Mouse (Mus musculus) layer of hippocampus, adult 2 months (tissue): ENCODE results near the gene Mrps6. TPM values are rescaled to one million over a fixed set of nuclear protein-coding genes. Genes with fewer than 3 reads are reported as not detected.

Source experiments
- DNase-seq, 2 experiments: peaks; one replicate each; pipeline ENCODE4 v3.0.0; 2022; ENCODE audit warnings: low spot score in 2 of 2
- H3K27ac ChIP-seq: fragments of 200-600 bp; 2 replicates; pipeline ENCODE4 v1.8.1; 2022
- H3K4me3 ChIP-seq: fragments of 200-600 bp; 2 replicates; pipeline ENCODE4 v1.8.1; 2022; ENCODE audit warnings: mild to moderate bottlenecking
- CTCF ChIP-seq: fragments of 200-600 bp; conservative IDR thresholded peaks from 2 replicates; pipeline ENCODE4 v1.8.1; 2022; ENCODE audit warnings: antibody characterized with exemption, mild to moderate bottlenecking, moderate library complexity
- total RNA-seq, 2 experiments: library from RNA; stranded (reverse); gene quantifications; 2 replicates each; pipeline ENCODE4 v1.2.3; 2021

The Mrps6 gene
- total RNA-seq, 2 experiments from 2014 or later: 46.8 to 49.1 TPM

DNA sequence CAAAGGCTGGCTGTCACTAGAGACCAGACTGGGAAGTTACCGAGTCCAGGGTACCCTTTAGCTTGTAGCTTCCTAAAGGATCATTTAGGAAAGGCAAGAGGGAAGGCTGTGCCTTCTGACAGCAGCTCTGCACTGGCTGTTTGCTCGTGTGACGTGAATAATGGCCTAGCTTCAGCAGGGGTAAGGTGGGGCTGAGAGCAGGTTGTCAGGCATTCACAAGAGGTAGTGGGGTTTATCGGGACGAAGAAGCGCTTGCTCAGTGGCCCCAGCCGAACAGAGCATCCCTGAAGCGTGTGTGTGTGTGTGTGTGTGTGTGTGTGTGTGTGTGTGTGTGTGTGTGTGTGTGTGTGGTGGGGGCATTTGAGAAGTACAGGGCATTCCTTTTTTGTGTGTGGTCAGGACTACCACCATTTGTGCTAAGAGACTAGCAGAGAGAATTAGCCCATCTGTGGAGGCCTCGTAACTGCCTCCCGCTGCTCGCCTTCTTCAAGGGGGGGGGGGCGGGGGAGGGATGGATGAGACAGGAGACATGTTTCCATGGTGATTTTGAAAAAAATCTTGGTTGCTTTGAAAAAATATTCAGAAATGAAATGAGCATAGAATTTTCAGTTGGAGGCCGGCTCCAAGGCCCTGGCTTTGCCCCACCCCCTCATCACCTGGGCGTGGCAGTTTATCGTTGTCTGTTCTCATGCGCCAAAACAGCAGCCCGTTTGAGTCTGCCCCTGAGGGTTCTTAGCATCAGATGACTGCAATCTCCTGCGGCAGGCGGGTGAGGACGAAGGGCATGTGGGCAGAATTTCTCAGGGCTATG, 57.7 kb downstream of the Mrps6 start:
- peak overlapping the region; percentile 87 for H3K27ac ChIP-seq
- TF ChIP-seq CTCF: no peak
- peak overlapping the region; percentile 17; the same call in 1 of the 2 replicates for H3K4me3 ChIP-seq
- peak; percentile 62 to 63 for DNase-seq

DNA sequence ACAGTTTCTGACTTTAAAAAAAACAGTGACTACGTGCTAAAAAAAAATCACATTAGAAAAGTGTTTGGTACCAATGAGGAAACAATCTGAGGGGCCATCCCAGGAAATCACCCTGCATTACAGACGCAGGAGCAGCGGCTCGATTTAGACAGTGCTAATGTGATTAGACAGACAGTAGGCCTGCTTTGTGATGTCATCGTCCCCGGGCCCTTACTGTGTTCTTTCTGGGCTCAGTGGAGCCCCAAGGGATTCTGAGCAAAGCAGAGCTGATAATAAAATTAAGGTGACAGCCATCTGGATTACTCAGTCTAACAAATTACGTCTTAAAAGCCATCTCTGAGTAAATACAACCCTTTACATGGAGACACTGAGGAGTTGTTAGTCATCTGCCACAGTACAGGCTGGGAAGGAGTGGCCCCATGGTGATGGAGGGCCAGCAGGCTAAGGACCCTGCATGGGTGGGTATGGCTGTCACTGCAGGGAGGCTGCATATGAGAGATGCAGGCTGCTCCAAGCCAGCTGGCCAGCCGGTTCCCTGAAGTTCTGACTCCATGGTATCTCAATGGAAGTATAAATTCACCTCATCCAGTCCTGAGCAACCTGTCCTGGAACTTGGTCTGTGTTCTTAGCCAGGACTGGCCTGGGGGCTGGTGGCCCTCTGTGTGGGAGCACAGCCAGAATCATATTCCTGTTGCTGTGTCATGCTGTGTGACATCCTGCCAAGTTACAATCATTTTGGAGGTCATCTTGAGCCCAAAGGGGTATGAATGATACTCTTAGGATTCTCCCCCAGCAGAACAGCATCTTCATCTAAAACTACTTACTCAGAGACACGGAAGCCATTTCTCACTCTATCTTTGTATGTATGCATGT, 59.5 kb downstream of the Mrps6 start:
- Histone ChIP-seq H3K27ac (peak overlapping the region; percentile 87; the same call in 1 of the 2 replicates), H3K4me3 (no peak overlapping the region)
- TF ChIP-seq CTCF: no peak
- no peak for DNase-seq

DNA sequence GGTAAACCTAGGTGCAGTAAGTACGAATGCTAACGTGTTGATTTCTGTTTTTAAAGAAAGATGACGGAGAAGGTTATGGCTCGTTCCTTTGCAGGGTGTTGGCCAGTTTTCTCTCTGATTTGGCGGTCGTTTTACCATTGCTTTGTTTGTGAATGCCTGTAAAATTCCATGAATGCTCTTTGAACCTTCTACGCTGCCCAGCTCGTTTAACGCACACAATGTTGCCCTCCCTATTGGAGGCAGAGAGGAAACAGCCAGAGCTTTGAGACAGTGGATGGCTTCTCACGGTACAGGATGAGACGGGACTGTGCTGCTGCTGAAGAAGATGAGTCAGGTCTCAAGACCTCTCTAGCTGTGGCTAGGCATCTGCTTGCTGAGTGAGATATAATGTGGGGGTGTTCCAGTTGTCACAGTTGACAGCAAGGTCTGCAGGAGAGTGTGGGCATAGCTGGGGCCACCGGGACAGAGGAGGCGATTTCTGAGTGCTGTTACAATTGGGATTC, 61.0 kb downstream of the Mrps6 start:
- no peak for TF ChIP-seq CTCF
- H3K4me3 ChIP-seq: no peak overlapping the region
- no peak overlapping the region for H3K27ac ChIP-seq
- DNase-seq: no peak

DNA sequence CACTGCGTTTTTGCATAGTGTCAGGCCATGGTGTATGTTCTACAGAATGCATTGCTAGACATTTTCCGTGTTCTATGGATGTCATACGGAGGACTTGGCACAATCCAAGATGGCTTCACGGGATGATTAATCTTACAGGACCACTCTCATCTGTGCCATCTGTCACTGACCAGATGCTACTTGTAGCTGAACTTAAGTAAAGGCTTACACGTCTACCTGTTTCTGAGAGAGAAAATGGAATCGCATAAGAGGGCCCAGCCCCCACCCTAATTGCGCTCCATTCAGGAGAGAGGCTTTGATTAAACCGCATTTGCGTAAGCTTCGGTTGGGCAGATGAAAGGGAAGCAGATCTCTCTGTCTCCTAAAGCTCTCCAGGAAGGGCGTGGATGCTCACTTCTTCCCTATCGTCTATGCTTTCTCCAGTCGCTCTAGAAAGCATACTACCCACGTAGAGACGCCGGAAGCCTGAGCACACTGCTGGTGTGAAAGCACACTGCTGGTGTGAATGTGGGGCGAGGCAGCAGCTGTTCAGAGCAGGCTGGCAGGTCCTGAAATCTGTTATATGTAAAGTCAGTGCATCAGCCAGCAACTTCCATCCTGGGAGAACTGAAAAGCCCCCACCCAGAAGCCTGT, 62.9 kb downstream of the Mrps6 start:
- DNase-seq: no peak
- TF ChIP-seq CTCF: no peak

DNA sequence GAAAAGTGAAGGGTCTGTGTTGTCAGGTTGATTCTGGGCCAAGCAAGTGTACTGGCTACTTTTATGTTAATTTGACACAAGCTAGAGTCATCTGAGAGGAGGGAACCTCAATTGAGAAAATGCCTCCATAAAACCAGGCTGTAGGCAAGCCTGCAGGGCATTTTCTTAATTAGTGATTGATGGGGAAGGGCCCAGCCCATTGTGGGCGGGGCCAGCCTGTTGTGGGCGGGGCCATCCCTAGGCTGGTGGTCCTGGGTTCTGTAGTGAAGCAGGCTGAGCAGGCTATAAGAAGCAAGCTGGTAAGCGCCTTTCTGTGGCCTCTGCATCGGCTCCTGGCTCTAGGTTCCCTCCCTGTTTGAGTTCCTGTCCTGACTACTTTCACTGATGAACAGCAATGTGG, 69.2 kb downstream of the Mrps6 start:
- no peak for TF ChIP-seq CTCF
- Histone ChIP-seq H3K4me3 (no peak overlapping the region), H3K27ac (no peak overlapping the region)
- no peak for DNase-seq

More for the DNA sequence above, 62.9 kb downstream of the Mrps6 start:
- H3K4me3 ChIP-seq: no peak overlapping the region
- H3K27ac ChIP-seq: no peak overlapping the region

DNA sequence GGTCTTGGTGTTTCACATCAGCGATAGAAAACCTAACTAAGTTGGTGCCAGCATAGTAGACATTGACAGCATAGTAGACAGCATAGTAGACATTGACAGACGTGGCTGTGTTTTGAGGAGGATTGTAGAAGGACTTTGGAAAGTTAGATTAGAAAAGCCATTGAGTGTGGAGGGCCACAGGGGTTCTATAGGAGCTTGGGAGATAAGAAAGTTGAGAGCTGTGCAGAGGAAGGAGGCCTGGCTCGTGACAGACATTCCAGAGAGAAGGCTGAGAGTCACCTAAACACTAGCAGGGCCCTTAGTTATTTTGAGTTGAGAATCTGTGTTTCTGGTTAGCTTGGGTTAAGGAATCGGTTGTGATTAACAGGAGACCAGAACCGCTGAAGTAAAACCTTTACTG, 69.6 kb downstream of the Mrps6 start:
- no peak overlapping the region for H3K27ac ChIP-seq
- no peak for TF ChIP-seq CTCF
- DNase-seq: no peak
- H3K4me3 ChIP-seq: no peak overlapping the region

DNA sequence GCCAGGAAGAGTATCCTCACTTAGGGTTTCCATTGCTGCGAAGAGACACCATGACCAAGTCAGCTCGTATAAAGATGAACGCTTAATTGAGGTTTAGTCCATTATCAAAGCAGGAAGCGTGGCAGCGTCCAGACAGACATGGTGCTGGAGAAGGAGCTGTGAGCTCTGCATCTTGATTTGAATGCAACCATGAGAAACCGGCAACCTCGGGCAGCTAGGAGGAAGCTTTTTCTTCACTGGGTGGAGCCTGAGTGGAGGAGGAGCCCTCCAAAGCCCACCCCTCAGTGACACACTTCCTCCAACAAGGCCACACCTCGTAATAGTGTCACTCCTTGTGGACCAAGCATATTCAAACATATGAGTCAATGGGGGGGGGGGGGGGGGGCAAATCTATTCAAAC, 71.8 kb downstream of the Mrps6 start:
- DNase-seq: no peak
- H3K4me3 ChIP-seq: no peak overlapping the region
- H3K27ac ChIP-seq: no peak overlapping the region
- no peak for TF ChIP-seq CTCF

DNA sequence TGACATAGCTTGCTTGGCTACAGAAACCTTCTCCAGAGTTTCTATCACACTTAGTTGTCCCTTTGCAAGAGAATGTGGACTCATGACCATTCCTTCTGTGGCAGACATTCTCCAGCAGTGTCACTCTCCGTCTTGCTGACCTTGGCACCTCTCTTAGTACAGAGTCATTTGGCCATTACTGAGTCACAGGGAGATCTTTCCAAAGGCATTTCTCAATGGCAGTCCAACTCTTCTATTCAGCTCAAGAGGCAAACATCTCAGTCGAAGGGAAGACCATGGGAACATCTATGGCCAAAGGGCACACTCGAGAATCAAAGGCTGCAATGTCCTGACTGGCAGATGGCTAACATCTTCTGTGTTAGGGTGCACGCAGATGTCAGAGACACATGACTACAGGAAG, 74.4 kb downstream of the Mrps6 start:
- TF ChIP-seq CTCF: no peak
- no peak overlapping the region for H3K4me3 ChIP-seq
- DNase-seq: no peak
- H3K27ac ChIP-seq: no peak overlapping the region

DNA sequence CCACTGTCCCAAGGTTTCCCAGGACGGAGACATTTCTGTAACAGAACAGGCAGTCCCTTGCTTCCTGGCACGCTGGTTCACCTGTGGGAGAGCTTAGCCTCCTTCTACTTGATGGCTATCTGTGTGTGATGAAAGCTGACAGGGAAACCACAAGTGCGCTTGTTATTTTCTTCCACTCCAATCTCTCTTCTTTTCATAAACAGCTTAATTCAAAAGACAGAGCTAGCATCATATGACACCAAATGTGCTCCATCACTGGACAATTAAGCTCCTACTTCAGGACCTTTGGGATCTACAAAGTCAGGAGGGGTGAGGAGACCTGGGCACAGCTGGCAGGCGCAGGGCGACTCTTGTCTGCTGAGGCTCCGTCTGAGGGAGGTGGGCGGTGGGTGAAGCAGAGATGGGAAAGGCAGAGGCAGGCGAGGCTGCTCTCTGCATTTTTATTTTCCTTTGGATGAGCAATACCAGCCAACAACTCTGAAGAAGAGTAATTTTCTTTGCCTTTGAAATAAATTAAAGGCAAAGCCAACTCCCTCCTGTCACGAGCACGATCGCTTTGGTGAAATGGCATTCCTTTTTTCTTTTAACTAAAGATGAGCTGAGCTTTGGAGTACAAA, 76.2 kb downstream of the Mrps6 start:
- TF ChIP-seq CTCF: no peak
- Histone ChIP-seq H3K27ac (no peak overlapping the region), H3K4me3 (no peak overlapping the region)
- DNase-seq: no peak

DNA sequence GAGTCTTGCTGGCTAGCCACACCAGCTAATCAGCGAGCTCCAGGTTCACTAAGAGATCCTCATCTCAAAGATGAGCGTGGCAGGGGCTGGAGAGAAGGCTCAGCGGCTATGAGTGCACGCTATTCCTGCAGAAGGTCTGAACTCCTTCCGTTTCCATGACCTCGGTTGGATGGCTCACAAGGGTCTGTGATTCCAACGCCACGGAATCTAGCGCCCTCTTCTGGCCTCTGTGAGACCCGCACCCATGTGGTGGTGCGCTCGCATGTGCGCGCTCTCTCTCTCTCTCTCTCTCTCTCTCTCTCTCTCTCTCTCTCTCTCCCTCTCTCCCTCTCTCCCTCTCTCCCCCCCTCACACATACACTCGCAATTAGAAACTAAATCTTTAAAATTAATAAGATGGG, 78.2 kb downstream of the Mrps6 start:
- no peak overlapping the region for H3K4me3 ChIP-seq
- DNase-seq: no peak
- no peak for TF ChIP-seq CTCF
- no peak overlapping the region for H3K27ac ChIP-seq

DNA sequence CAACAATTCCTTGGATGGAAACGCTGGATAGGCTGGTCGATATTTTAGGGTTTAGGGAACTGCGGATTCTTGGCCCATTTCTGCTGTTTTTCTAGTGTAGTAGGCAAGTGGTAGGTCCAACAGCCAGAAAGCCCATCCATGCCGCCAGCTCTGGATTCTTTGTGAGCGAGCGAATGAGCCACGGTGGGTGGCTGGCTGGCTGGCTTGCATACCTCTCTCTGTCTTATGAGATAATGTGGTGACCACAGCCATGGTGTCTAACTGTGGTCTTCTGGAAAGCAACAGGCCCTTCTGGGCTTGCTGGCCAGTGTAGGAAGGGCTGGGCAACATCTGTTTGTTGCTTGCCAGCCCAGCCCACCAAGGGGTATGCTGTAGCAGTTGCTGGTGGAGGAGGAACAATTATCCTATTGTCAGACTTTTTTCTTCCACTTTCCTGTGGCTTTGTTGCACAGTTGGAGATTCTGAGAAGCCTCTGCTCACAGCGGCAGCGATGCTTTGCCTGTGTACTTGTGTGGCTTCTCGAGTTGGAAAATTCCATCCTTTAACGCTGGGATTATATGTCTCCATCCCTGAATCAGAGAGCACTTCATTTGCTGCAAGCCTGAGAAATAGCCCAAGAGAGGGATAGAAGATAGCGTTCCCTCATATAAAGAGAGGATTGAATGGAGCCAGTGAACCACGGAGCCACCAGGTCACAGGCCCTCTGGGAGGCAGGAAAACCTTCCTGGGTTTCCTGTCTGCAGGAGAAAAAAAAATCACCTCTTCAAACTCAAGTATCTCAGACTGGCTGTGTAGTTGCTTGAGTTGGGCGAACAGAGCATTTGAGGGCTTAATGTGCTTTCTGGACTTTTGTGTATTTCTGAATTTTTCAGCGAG, 81.6 kb downstream of the Mrps6 start:
- no peak for TF ChIP-seq CTCF
- no peak overlapping the region for H3K4me3 ChIP-seq
- no peak for DNase-seq
- peak overlapping the region; percentile 51 for H3K27ac ChIP-seq

DNA sequence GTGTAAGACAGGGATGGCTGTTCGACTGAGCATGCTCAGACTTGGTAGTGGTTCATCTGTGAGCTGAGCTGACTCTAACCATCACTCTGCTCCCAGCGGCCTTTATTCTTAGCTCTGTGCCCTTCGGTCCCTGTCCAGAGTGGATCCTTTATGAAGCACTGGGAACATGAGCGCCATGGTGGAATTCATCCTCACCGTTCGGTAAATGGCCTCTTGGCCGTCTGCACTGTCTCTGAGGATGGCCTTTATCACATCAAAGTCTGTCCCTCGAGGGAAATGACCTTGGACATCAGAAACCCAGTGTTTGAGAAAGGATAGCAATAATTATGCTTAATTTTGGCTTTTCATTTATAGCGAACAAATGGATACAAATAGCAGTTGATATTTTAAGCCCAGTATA, 82.3 kb downstream of the Mrps6 start:
- no peak for TF ChIP-seq CTCF
- H3K27ac ChIP-seq: no peak overlapping the region
- H3K4me3 ChIP-seq: no peak overlapping the region
- no peak for DNase-seq
